Mouse (Mus musculus): Measurements from ENCODE around the gene Zfp658. TPM values are rescaled to one million over a fixed set of nuclear protein-coding genes. Genes with fewer than 3 reads are reported as not detected.

Zfp658 gene
- total and polyA plus RNA-seq, 3 experiments, result not detected

DNA sequence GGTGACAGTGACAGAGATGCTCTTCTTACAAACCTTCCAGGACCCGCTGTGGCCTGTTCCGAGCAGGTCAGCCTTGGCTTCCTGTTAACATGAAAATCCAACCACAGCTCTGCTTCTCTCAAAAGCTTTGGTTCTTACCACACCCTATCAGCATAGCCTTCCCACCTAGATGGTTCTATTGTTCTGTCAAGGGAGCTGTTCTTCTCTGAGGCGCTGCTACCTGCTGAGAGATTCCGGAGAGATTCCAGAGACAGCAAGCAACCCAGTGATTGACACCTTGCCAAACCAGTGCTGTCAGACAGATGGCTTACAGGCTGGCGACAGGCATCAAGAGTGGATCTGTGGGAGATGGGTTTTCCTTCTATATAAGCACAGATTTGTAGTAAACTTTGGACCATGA, 14.4 kb upstream of the Zfp658 start:
- H3K4me3 ChIP-seq (ENCODE audit: control insufficient read depth in 1 of 2, insufficient read depth in 1 of 2, low read depth in 2 of 2, low read length in 2 of 2), result no peak overlapping the region
- H3K27me3 ChIP-seq (ENCODE audit: control insufficient read depth in 1 of 2, insufficient read depth in 2 of 2, low read length in 2 of 2), result no peaks in the 10 kb centered on the region
- no peak overlapping the region for H3K27ac ChIP-seq (ENCODE audit: control insufficient read depth, low read depth, low read length)
- DNase-seq (ENCODE audit: low read depth, low spot score), result no peak
- no peaks in the 10 kb centered on the region for H3K9me3 ChIP-seq (replicated peaks; ENCODE audit: insufficient read depth, low read length)
- H3K9ac ChIP-seq (ENCODE audit: control insufficient read depth, low read depth, low read length, poor library complexity, severe bottlenecking), result no peak overlapping the region
- no peaks in the 10 kb centered on the region for H3K4me1 ChIP-seq (ENCODE audit: control insufficient read depth in 1 of 2, insufficient read depth in 2 of 2, low read length in 2 of 2)
- TF ChIP-seq CTCF (IDR thresholded peaks at IDR 0.05 in 2 of 3, conservative IDR thresholded peaks at IDR 0.05 in 1 of 3; ENCODE audit: control insufficient read depth in 1 of 3, insufficient read depth in 1 of 3, low read depth in 2 of 3, low read length in 3 of 3, poor library complexity in 1 of 3, severe bottlenecking in 1 of 3) (no peak), USF1 (IDR thresholded peaks at IDR 0.05; ENCODE audit: low read depth, low read length) (no peak)
- H3K36me3 ChIP-seq (ENCODE audit: control insufficient read depth in 1 of 2, insufficient read depth in 2 of 2, low read length in 2 of 2), result no peaks in the 10 kb centered on the region
- H3K79me2 ChIP-seq (ENCODE audit: control insufficient read depth, insufficient read depth, low read length, poor library complexity), result no peaks in the 10 kb centered on the region

DNA sequence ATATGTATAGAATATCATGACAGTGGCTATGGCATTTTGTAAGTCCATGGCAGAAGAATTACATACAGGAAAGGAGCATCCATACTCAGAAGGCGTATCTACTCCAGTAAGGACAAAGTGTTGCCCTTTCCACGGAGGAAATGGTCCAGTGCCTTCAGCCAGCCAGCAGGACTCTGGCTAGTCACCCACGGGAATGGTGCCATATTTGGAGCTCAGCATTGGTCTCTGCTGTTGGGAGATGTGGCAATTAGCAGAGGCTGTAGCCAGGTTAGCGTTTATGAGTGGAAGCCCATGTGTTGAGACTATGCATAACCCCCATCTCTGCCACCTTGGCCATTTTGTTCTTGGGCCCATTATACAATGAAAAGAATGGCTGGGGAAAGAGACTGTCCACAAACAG, 13.8 kb upstream of the Zfp658 start:
- TF ChIP-seq EP300 (IDR thresholded peaks at IDR 0.05; ENCODE audit: low read depth in 1 of 2, low read length in 2 of 2) (no peak), MEF2A (IDR thresholded peaks at IDR 0.05; ENCODE audit: extremely low read depth, insufficient replicate concordance, low read depth, low read length, poor library complexity, severe bottlenecking) (no peak), ZNF384 (IDR thresholded peaks at IDR 0.05; ENCODE audit: low read depth, low read length) (no peak), BHLHE40 (IDR thresholded peaks at IDR 0.05; ENCODE audit: borderline replicate concordance, low read depth, low read length) (no peak)
- DNase-seq (ENCODE audit: low read depth, low spot score), result no peak
- H3K9me3 ChIP-seq (replicated peaks; ENCODE audit: insufficient read depth, low read length), result no peaks in the 10 kb centered on the region
- no peaks in the 10 kb centered on the region for H3K79me2 ChIP-seq (ENCODE audit: control insufficient read depth, insufficient read depth, low read length, poor library complexity)
- H3K27me3 ChIP-seq (ENCODE audit: control insufficient read depth in 1 of 2, insufficient read depth in 2 of 2, low read length in 2 of 2), result no peaks in the 10 kb centered on the region
- H3K27ac ChIP-seq (ENCODE audit: control insufficient read depth, low read depth, low read length), result no peak overlapping the region
- H3K9ac ChIP-seq (ENCODE audit: control insufficient read depth, low read depth, low read length, poor library complexity, severe bottlenecking), result no peak overlapping the region
- no peaks in the 10 kb centered on the region for H3K36me3 ChIP-seq (ENCODE audit: control insufficient read depth in 1 of 2, insufficient read depth in 2 of 2, low read length in 2 of 2)
- H3K4me1 ChIP-seq (ENCODE audit: control insufficient read depth in 1 of 2, insufficient read depth in 2 of 2, low read length in 2 of 2), result no peaks in the 10 kb centered on the region
- no peak overlapping the region for H3K4me3 ChIP-seq (ENCODE audit: control insufficient read depth in 1 of 2, insufficient read depth in 1 of 2, low read depth in 2 of 2, low read length in 2 of 2)

DNA sequence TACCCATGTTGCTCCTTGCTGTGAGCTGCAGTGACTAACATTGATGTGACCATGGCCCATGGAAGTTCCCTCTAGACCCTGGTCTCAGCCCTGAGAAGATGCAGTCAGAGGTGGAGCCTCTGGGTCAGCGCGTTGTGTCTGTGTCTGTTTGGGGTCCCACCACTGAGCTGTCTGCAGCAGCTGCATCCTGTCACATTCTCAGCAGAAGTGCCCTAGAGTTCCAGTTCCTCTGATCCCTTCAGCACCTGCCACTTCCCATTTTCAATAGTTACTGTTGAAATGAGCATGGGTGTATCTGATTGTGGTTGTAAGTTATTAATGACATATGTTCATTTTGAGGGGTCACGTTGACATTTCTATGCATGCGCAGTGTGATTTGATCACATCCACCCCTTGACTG, 8.9 kb upstream of the Zfp658 start:
- H3K27me3 ChIP-seq (ENCODE audit: control insufficient read depth in 1 of 2, insufficient read depth in 2 of 2, low read length in 2 of 2), result no peaks in the 10 kb centered on the region
- no peaks in the 10 kb centered on the region for H3K79me2 ChIP-seq (ENCODE audit: control insufficient read depth, insufficient read depth, low read length, poor library complexity)
- H3K36me3 ChIP-seq (ENCODE audit: control insufficient read depth in 1 of 2, insufficient read depth in 2 of 2, low read length in 2 of 2), result no peaks in the 10 kb centered on the region
- no peak overlapping the region for H3K4me3 ChIP-seq (ENCODE audit: control insufficient read depth in 1 of 2, insufficient read depth in 1 of 2, low read depth in 2 of 2, low read length in 2 of 2)
- no peaks in the 10 kb centered on the region for H3K4me1 ChIP-seq (ENCODE audit: control insufficient read depth in 1 of 2, insufficient read depth in 2 of 2, low read length in 2 of 2)
- TF ChIP-seq SMC3 (IDR thresholded peaks at IDR 0.05; ENCODE audit: low read depth, low read length), result no peak
- no peak for TF ChIP-seq TCF12 (IDR thresholded peaks at IDR 0.05; ENCODE audit: low read depth, low read length)
- no peak overlapping the region for H3K27ac ChIP-seq (ENCODE audit: control insufficient read depth, low read depth, low read length)
- H3K9me3 ChIP-seq (replicated peaks; ENCODE audit: insufficient read depth, low read length), result no peaks in the 10 kb centered on the region
- no peak overlapping the region for H3K9ac ChIP-seq (ENCODE audit: control insufficient read depth, low read depth, low read length, poor library complexity, severe bottlenecking)
- DNase-seq (ENCODE audit: low read depth, low spot score), result no peak

DNA sequence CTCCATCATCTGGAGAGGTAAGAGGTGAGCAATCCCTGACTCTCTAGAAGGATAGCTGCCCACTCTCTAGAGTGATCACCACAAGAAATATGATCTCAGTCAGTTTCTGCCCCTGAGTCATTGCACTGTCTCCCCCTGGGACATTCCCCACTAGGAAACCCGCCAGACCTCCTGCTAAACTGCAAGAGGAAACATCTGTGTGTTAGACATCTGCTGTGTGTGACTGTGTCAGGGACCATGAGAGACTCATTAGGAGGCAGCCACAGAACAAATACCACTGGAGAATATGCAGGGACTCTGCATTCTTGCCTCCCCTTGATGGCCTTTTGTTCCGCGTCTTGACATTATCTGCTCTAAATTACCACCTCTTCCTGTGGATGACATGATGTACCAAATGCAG, 7.5 kb upstream of the Zfp658 start:
- no peak for TF ChIP-seq MYB (IDR thresholded peaks at IDR 0.05; ENCODE audit: low read depth, low read length)
- TF ChIP-seq CHD2 (IDR thresholded peaks at IDR 0.05; ENCODE audit: low read length), result no peak
- TF ChIP-seq USF2 (IDR thresholded peaks at IDR 0.05; ENCODE audit: borderline replicate concordance in 1 of 2, insufficient read depth in 1 of 2, low read depth in 1 of 2, low read length in 2 of 2), result no peak
- TF ChIP-seq ZC3H11A (IDR thresholded peaks at IDR 0.05; ENCODE audit: low read depth, low read length), result no peak
- TF ChIP-seq ZNF384 (IDR thresholded peaks at IDR 0.05; ENCODE audit: low read depth, low read length), result no peak
- no peak for TF ChIP-seq EP300 (IDR thresholded peaks at IDR 0.05; ENCODE audit: low read depth in 1 of 2, low read length in 2 of 2)
- H3K27ac ChIP-seq (ENCODE audit: control insufficient read depth, low read depth, low read length), result no peak overlapping the region
- no peak for DNase-seq (ENCODE audit: low read depth, low spot score)
- H3K4me3 ChIP-seq (ENCODE audit: control insufficient read depth in 1 of 2, insufficient read depth in 1 of 2, low read depth in 2 of 2, low read length in 2 of 2), result no peak overlapping the region
- H3K36me3 ChIP-seq (ENCODE audit: control insufficient read depth in 1 of 2, insufficient read depth in 2 of 2, low read length in 2 of 2), result no peaks in the 10 kb centered on the region
- no peaks in the 10 kb centered on the region for H3K79me2 ChIP-seq (ENCODE audit: control insufficient read depth, insufficient read depth, low read length, poor library complexity)
- H3K9me3 ChIP-seq (replicated peaks; ENCODE audit: insufficient read depth, low read length), result no peaks in the 10 kb centered on the region
- no peaks in the 10 kb centered on the region for H3K4me1 ChIP-seq (ENCODE audit: control insufficient read depth in 1 of 2, insufficient read depth in 2 of 2, low read length in 2 of 2)
- no peak overlapping the region for H3K9ac ChIP-seq (ENCODE audit: control insufficient read depth, low read depth, low read length, poor library complexity, severe bottlenecking)
- no peaks in the 10 kb centered on the region for H3K27me3 ChIP-seq (ENCODE audit: control insufficient read depth in 1 of 2, insufficient read depth in 2 of 2, low read length in 2 of 2)
